Mouse (Mus musculus): Measurements from ENCODE around the gene Pabpn1. TPM values are rescaled to one million over a fixed set of nuclear protein-coding genes. Genes with fewer than 3 reads are reported as not detected.

Gene Pabpn1
- polyA plus RNA-seq, 1 experiment from 2014 or later = 125 TPM

Other genes with a start within 250 kb of the Pabpn1 start
- gene 1700123O20Rik, start 206.3 kb upstream of the Pabpn1 start, polyA plus RNA-seq (2015; fragmentation: Nextera tagmentation; extraction: Ambion mirVana) = 74.2 and 75.5 TPM in 2 replicates
- gene Acin1, start 205.6 kb upstream of the Pabpn1 start, polyA plus RNA-seq (2015; fragmentation: Nextera tagmentation; extraction: Ambion mirVana) = 130 and 132 TPM in 2 replicates
- gene Gm29776, start 193.7 kb upstream of the Pabpn1 start, polyA plus RNA-seq (2015; fragmentation: Nextera tagmentation; extraction: Ambion mirVana) = 0.23 and 0.28 TPM in 2 replicates
- not detected in 2 replicates for gene Cebpe, start 180.3 kb upstream of the Pabpn1 start, polyA plus RNA-seq (2015; fragmentation: Nextera tagmentation; extraction: Ambion mirVana)
- 6.5 and 6.8 TPM in 2 replicates for gene Slc7a8, start 110.6 kb upstream of the Pabpn1 start, polyA plus RNA-seq (2015; fragmentation: Nextera tagmentation; extraction: Ambion mirVana)
- gene Rnf212b, start 78.4 kb upstream of the Pabpn1 start, polyA plus RNA-seq (2015; fragmentation: Nextera tagmentation; extraction: Ambion mirVana) = not detected in 2 replicates
- gene Homez, start 21.5 kb upstream of the Pabpn1 start, polyA plus RNA-seq (2015; fragmentation: Nextera tagmentation; extraction: Ambion mirVana) = 9.7 and 10.1 TPM in 2 replicates
- 0.83 and 1.2 TPM in 2 replicates for gene Ppp1r3e, start 14.9 kb upstream of the Pabpn1 start, polyA plus RNA-seq (2015; fragmentation: Nextera tagmentation; extraction: Ambion mirVana)
- 4.1 and 5.0 TPM in 2 replicates for gene Bcl2l2, start 9.1 kb upstream of the Pabpn1 start, polyA plus RNA-seq (2015; fragmentation: Nextera tagmentation; extraction: Ambion mirVana)
- gene Gm20521, start 9.1 kb upstream of the Pabpn1 start, polyA plus RNA-seq (2015; fragmentation: Nextera tagmentation; extraction: Ambion mirVana) = not detected in 2 replicates
- 81.7 and 93.6 TPM in 2 replicates for gene Slc22a17, start 20.6 kb downstream of the Pabpn1 start, polyA plus RNA-seq (2015; fragmentation: Nextera tagmentation; extraction: Ambion mirVana)
- gene Efs, start 33.6 kb downstream of the Pabpn1 start, polyA plus RNA-seq (2015; fragmentation: Nextera tagmentation; extraction: Ambion mirVana) = 59.7 and 63.4 TPM in 2 replicates
- gene Il25, start 40.2 kb downstream of the Pabpn1 start, polyA plus RNA-seq (2015; fragmentation: Nextera tagmentation; extraction: Ambion mirVana) = 0.47 TPM in 1 of 2 replicates, not detected in the other
- 8.9 and 9.4 TPM in 2 replicates for gene Cmtm5, start 43.8 kb downstream of the Pabpn1 start, polyA plus RNA-seq (2015; fragmentation: Nextera tagmentation; extraction: Ambion mirVana)
- 3.0 and 6.0 TPM in 2 replicates for gene Myh6, start 74.4 kb downstream of the Pabpn1 start, polyA plus RNA-seq (2015; fragmentation: Nextera tagmentation; extraction: Ambion mirVana)
- gene Gm17428, start 84.4 kb downstream of the Pabpn1 start, polyA plus RNA-seq (2015; fragmentation: Nextera tagmentation; extraction: Ambion mirVana) = not detected in 2 replicates
- 21.5 and 33.1 TPM in 2 replicates for gene Myh7, start 102.1 kb downstream of the Pabpn1 start, polyA plus RNA-seq (2015; fragmentation: Nextera tagmentation; extraction: Ambion mirVana)
- gene Ngdn, start 123.0 kb downstream of the Pabpn1 start, polyA plus RNA-seq (2015; fragmentation: Nextera tagmentation; extraction: Ambion mirVana) = 70.7 and 73.9 TPM in 2 replicates
- gene Zfhx2, start 199.8 kb downstream of the Pabpn1 start, polyA plus RNA-seq (2015; fragmentation: Nextera tagmentation; extraction: Ambion mirVana) = 4.2 and 5.0 TPM in 2 replicates
- gene Thtpa, start 202.3 kb downstream of the Pabpn1 start, polyA plus RNA-seq (2015; fragmentation: Nextera tagmentation; extraction: Ambion mirVana) = 21.5 and 22.4 TPM in 2 replicates
- gene Ap1g2, start 214.1 kb downstream of the Pabpn1 start, polyA plus RNA-seq (2015; fragmentation: Nextera tagmentation; extraction: Ambion mirVana) = 25.5 and 29.1 TPM in 2 replicates
- gene Jph4, start 224.4 kb downstream of the Pabpn1 start, polyA plus RNA-seq (2015; fragmentation: Nextera tagmentation; extraction: Ambion mirVana) = 3.0 and 3.6 TPM in 2 replicates